Mouse (Mus musculus) intestine, embryonic 16.5 days (tissue): Measurements from ENCODE around the gene Mal. TPM values are rescaled to one million over a fixed set of nuclear protein-coding genes. Genes with fewer than 3 reads are reported as not detected.

Experiments used
- ATAC-seq: fragments of 200-750 bp; cut with Nextera tagmentation; 2 replicates; pipeline ENCODE4 v1.8.0; 2017; ENCODE audit warnings: moderate TSS enrichment, moderate library complexity
- H3K27ac ChIP-seq: fragments of 300-500 bp; sonication (generic); 2 replicates; pipeline ENCODE4 v1.5.1; 2014; ENCODE audit warnings: mild to moderate bottlenecking, low read length
- H3K27me3 ChIP-seq: fragments of 300-500 bp; sonication (generic); replicated peaks from 2 replicates; pipeline ENCODE4 v1.6.1; 2014; ENCODE audit warnings: low read length, control low read depth, mixed read lengths; ENCODE audit not compliant: control insufficient read depth, insufficient read depth
- H3K36me3 ChIP-seq: fragments of 300-500 bp; sonication (generic); 2 replicates; pipeline ENCODE4 v1.6.1; 2014; ENCODE audit warnings: low read length, control low read depth; ENCODE audit not compliant: control insufficient read depth, insufficient read depth
- H3K4me1 ChIP-seq: fragments of 300-500 bp; sonication (generic); 2 replicates; pipeline ENCODE4 v1.6.1; 2014; ENCODE audit warnings: low read length, control low read depth, mixed read lengths; ENCODE audit not compliant: control insufficient read depth, insufficient read depth
- H3K4me2 ChIP-seq: fragments of 300-500 bp; sonication (generic); 2 replicates; pipeline ENCODE4 v1.6.1; 2014; ENCODE audit warnings: low read depth, low read length, control low read depth
- H3K4me3 ChIP-seq: fragments of 300-500 bp; sonication (generic); 2 replicates; pipeline ENCODE4 v1.5.1; 2014; ENCODE audit warnings: mild to moderate bottlenecking, low read length
- H3K9ac ChIP-seq: fragments of 300-500 bp; sonication (generic); 2 replicates; pipeline ENCODE4 v1.6.1; 2014; ENCODE audit warnings: low read depth, low read length
- H3K9me3 ChIP-seq: fragments of 300-500 bp; sonication (generic); 2 replicates; pipeline ENCODE4 v1.6.1; 2016; ENCODE audit warnings: low read length, control low read depth; ENCODE audit not compliant: control insufficient read depth
- WGBS: fragments of 180-500 bp; shearing (Covaris S2); extraction: QIAGEN DNeasy Blood & Tissue Kit; methylation state at CpG from one replicate; pipeline ENCODE4 v1.1.7; 2014; 5-methylcytosine and 5-hydroxymethylcytosine counted together
- polyA plus RNA-seq: library from polyadenylated mRNA; unstranded; fragments of >200 nt; fragmentation: Nextera tagmentation; extraction: Ambion mirVana; gene quantifications from 2 replicates; pipeline ENCODE4 v1.2.1, GENCODE M21; 2015

Gene Mal
- polyA plus RNA-seq, 1 experiment from 2014 or later = 1.3 TPM

DNA sequence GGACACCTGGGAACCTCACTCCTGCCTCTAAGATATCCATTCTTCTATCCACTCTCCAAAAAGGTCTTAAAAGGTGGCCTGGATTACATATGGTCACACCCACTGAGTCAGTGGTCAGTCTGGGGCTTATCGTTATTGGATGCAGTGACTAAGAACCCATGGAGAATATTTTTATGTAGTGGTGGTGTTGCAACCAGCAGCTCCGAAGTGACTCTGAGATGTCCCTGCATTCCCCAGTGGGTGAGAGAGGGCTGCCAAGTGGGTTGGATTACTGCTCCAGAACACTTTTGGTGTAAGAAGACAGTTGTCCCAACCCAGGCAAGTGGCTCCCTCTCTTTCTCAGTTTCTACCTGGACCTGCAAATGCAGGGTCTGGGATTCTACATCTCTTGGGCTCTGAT, 3.7 kb downstream of the Mal start:
- Histone ChIP-seq H3K4me3 (no peak overlapping the region), H3K36me3 (no peaks in the 10 kb centered on the region), H3K9ac (no peak overlapping the region), H3K27ac (no peak overlapping the region), H3K9me3 (no peaks in the 10 kb centered on the region), H3K27me3 (peaks cover 32% of the 10 kb centered on the region), H3K4me2 (no peak overlapping the region), H3K4me1 (peaks cover 6% of the 10 kb centered on the region; the same call in 1 of the 2 replicates)
- no peak for ATAC-seq
- WGBS = 88% methylated on average over 2 of the region's 2 CpGs

DNA sequence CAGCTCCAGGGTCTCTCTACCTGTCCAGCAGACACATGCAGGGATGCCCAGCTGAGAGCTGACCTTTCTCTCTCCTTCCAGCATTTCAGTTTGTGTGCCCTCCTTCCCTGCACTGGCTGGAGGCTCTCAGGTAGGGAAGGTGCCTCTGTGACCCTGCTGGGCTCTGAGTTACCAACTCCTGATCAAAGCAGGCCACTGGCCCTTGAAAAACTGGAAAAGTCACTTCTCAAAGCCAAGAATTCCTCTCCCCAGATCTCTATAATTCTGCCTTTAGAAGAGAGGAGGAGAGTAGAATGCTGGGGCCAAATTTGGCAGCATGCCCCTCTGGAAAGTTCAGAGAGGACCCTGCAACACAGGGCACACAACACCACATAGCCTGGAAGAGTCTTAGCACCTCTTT, 4.2 kb downstream of the Mal start:
- peaks cover 28% of the 10 kb centered on the region for H3K27me3 ChIP-seq
- H3K9ac ChIP-seq = no peak overlapping the region
- H3K36me3 ChIP-seq = no peaks in the 10 kb centered on the region
- peaks cover 6% of the 10 kb centered on the region; the same call in 1 of the 2 replicates for H3K4me1 ChIP-seq
- no peak overlapping the region for H3K4me2 ChIP-seq
- H3K27ac ChIP-seq = no peak overlapping the region
- no peak for ATAC-seq
- H3K4me3 ChIP-seq = no peak overlapping the region
- H3K9me3 ChIP-seq = no peaks in the 10 kb centered on the region

DNA sequence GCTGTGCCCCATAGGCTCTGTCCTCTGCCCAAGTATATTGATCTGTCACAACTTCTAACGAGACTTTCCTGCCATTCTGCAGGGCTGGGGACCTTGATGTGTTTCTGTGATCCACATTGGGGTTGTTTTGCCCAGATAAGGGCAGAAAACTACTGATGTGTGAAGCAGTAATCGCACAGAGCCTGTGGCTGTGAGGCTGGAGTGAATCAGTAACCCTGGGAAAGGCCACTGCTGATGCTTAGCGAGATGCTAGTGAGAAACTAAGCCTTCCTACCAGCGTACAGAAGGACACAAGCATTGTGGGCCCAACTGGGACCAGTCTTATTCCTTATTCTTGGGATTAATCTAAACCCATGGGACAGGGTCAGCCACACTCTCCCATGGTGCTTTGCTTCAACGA, 4.9 kb downstream of the Mal start:
- ATAC-seq = no peak
- Histone ChIP-seq H3K9me3 (no peaks in the 10 kb centered on the region), H3K27ac (no peak overlapping the region), H3K27me3 (peaks cover 22% of the 10 kb centered on the region), H3K9ac (no peak overlapping the region), H3K4me2 (no peak overlapping the region), H3K36me3 (no peaks in the 10 kb centered on the region), H3K4me1 (peaks cover 5% of the 10 kb centered on the region; the same call in 1 of the 2 replicates), H3K4me3 (no peak overlapping the region)
- 67% methylated on average over 5 of the region's 5 CpGs for WGBS

DNA sequence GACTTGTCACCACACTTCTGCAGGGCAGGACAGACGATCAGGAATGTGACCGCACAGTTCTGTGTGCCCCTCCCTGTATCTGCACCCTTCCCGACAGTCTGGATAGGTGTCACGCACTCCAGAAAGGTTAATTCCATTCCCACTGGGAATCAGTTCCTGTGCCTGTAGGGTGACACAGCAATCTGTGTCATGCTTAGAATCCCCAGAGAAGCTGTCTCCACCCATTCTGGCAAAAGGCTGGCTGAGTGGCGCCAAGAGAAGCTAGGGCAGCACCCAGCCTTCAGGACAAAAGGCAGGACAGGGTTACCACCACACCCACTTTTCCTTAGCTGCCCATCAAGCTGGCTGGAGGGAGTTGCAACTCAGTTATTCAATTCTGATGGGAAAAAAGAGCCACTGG, 6.6 kb downstream of the Mal start:
- no peak for ATAC-seq
- H3K9ac ChIP-seq = no peak overlapping the region
- no peak overlapping the region for H3K27ac ChIP-seq
- peaks cover 6% of the 10 kb centered on the region for H3K27me3 ChIP-seq
- no peak overlapping the region for H3K4me3 ChIP-seq
- 65% methylated on average over 5 of the region's 5 CpGs for WGBS
- H3K36me3 ChIP-seq = no peaks in the 10 kb centered on the region
- no peaks in the 10 kb centered on the region for H3K9me3 ChIP-seq
- no peaks in the 10 kb centered on the region for H3K4me1 ChIP-seq
- H3K4me2 ChIP-seq = no peak overlapping the region

DNA sequence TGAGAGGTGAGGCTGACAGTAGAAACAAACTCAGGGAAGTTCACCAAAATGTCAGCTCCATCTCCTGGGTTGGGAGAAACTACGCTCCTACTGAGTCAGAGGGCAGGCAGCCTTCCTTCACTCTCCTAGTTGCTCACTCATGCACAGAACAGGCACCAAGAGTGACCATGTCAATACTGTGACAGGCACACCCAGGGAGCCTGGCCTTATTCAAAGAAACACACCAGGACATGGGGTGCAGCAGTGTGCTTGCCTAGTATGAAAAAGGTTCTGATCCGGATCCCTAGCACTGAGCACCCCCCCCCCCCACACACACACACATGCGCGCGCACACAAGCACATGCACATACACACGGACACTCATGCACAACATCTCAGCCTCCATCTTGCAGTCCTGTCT, 8.3 kb downstream of the Mal start:
- no peak overlapping the region for H3K4me2 ChIP-seq
- H3K9me3 ChIP-seq = no peaks in the 10 kb centered on the region
- H3K4me3 ChIP-seq = no peak overlapping the region
- no peaks in the 10 kb centered on the region for H3K36me3 ChIP-seq
- no peak overlapping the region for H3K27ac ChIP-seq
- ATAC-seq = no peak
- H3K27me3 ChIP-seq = no peaks in the 10 kb centered on the region; the same call in 1 of the 2 replicates
- H3K4me1 ChIP-seq = no peaks in the 10 kb centered on the region
- 92% methylated on average over 6 of the region's 6 CpGs for WGBS
- H3K9ac ChIP-seq = no peak overlapping the region

DNA sequence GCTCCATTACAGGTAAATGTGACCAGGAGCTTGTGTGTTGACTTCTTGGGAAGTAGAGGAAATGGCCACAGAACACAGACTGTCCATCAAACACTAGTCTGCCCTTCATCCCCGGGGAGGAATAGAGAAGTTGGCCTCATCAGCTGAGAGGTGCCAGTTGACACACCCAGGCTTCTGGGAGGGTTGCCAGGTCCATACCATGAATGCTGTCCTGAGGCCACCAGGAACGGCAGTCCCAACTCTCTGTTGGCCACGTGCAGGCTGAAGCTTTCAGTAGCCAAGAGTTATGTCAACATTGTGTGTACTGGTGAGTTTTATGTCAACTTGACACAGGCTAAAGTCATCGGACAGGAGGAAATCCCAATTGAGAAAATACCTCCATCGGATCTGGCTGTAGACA, 9.6 kb downstream of the Mal start:
- Histone ChIP-seq H3K4me3 (no peak overlapping the region), H3K9ac (no peak overlapping the region), H3K27ac (no peak overlapping the region), H3K4me1 (no peaks in the 10 kb centered on the region), H3K9me3 (no peaks in the 10 kb centered on the region), H3K27me3 (no peaks in the 10 kb centered on the region; the same call in 1 of the 2 replicates), H3K36me3 (no peaks in the 10 kb centered on the region), H3K4me2 (no peak overlapping the region)
- no peak for ATAC-seq
- 68% methylated on average over 5 of the region's 5 CpGs for WGBS

DNA sequence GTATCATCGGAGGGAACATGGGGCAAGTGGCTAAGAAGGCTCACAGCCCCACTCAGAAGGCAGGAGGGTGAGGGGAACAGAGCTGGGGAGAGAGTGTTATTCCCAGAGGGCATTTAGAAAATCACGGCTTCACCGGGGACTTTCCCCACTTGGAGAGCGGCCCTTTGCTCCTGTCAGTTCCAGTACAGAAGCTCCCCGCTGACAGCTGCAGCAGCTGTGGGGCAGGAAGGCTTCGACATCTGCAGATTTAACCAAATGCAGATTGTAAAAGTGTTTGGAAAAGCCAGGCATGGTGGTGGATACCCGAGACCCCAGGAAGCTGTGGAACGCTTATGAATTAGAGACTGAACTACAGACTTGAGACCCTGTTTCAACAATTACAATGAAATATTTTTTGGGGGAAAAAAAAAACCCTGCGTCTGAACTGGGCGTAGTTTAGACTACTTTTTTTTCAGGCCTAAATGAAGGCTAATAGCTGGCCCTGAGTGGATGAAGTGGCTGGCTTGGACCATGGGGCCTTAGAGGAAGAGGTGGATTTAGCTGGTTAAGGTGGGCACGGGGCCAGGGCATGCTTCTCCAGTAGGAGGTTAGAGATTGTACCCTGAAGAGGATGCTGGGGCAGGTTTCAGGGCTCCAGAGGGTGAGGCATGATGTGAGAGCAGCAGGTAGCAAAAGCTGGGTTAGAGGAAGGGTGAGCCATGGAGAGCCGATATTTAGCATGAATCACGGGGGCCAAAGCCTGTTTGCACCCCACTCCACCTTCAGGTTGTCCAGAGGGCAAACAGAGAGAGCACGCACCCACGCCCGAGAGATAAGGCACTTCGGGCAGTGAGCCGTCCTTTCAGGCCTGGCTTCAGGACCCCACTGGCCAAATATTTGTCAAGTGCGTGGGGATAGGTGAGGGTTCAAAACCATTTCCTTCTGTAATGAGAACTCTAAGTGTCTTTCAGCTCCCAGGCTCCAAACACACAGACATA, 12.5 kb downstream of the Mal start:
- 51% methylated on average over 19 of the region's 19 CpGs for WGBS
- H3K27me3 ChIP-seq = no peaks in the 10 kb centered on the region
- no peaks in the 10 kb centered on the region for H3K4me1 ChIP-seq
- H3K36me3 ChIP-seq = no peaks in the 10 kb centered on the region
- no peak overlapping the region for H3K4me3 ChIP-seq
- no peaks in the 10 kb centered on the region for H3K9me3 ChIP-seq
- ATAC-seq = no peak
- H3K4me2 ChIP-seq = no peak overlapping the region
- no peak overlapping the region for H3K27ac ChIP-seq
- H3K9ac ChIP-seq = no peak overlapping the region

DNA sequence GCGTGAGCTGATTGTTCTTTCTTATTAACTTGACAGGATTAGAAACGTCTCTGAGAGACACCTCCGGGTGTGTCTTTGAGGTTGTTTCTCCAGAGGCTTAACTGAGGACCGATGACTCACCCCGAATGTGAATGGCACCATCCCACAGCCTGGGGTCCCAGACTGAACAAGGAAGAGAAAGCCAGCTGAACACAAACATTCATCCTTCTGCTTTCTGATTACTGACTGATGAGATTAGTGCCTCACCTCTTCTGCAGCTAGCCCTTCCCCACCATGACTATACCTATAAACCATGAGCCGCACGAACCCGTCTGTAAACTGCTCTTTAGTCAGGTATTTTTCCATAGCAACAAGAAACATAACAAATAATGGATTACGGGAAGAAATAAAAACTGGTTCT, 17.5 kb downstream of the Mal start:
- H3K9me3 ChIP-seq = no peaks in the 10 kb centered on the region
- ATAC-seq = no peak
- no peak overlapping the region for H3K4me2 ChIP-seq
- 66% methylated on average over 9 of the region's 9 CpGs for WGBS
- no peak overlapping the region for H3K4me3 ChIP-seq
- no peaks in the 10 kb centered on the region for H3K4me1 ChIP-seq
- H3K36me3 ChIP-seq = no peaks in the 10 kb centered on the region
- H3K27me3 ChIP-seq = no peaks in the 10 kb centered on the region
- no peak overlapping the region for H3K9ac ChIP-seq
- H3K27ac ChIP-seq = no peak overlapping the region

DNA sequence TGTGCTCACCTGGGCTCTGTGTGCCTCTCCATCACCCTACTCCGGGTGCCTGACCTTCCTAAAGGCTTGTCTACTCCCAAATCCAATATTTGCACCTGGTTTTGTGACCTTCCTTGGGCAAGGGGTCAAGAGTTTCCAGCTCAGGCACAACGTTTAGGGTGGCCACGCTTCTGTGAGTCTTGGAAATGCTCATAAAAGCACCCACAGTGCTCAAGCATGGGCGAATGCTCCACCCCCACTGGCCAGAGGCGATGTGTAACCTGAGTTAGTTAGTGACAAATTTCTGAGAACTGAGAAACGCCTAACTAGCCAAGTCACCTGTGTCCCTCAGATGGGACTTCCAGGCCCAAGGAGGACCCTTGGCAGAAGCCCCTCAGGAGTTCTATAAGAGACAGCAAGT, 20.9 kb downstream of the Mal start:
- 64% methylated on average over 6 of the region's 6 CpGs for WGBS
- Histone ChIP-seq H3K9me3 (no peaks in the 10 kb centered on the region), H3K27ac (no peak overlapping the region), H3K4me2 (no peak overlapping the region), H3K9ac (no peak overlapping the region), H3K27me3 (no peaks in the 10 kb centered on the region), H3K36me3 (no peaks in the 10 kb centered on the region), H3K4me1 (no peaks in the 10 kb centered on the region), H3K4me3 (no peak overlapping the region)
- ATAC-seq = no peak
